Mouse (Mus musculus): ENCODE data around the gene Zbtb9. TPM values are rescaled to one million over a fixed set of nuclear protein-coding genes. Genes with fewer than 3 reads are reported as not detected.
A peak's percentile ranks its signal among the peaks of the same experiment; 100 is the strongest.

Zbtb9 gene
- polyA plus RNA-seq, 1 experiment from 2014 or later = 12.8 TPM

- Histone ChIP-seq H3K27me3 (ENCODE audit: control insufficient read depth, insufficient read depth, low read length) (no peaks in the 10 kb centered on the region), H3K9me3 (ENCODE audit: control insufficient read depth, low read length) (no peaks in the 10 kb centered on the region), H3K4me2 (replicated peaks; ENCODE audit: low read depth, low read length) (no peak overlapping the region), H3K27ac (ENCODE audit: low read depth, low read length) (peak overlapping the region; percentile 84), H3K4me1 (ENCODE audit: control insufficient read depth, insufficient read depth, low read length) (peaks cover 15% of the 10 kb centered on the region), H3K4me3 (ENCODE audit: low read length) (no peak overlapping the region), H3K36me3 (ENCODE audit: control insufficient read depth, insufficient read depth, low read length) (no peaks in the 10 kb centered on the region), H3K9ac (ENCODE audit: low read depth, low read length) (no peak overlapping the region)
- ATAC-seq (ENCODE audit: low FRiP score, low TSS enrichment) = no peak
- 76% methylated on average over 14 of the region's 14 CpGs for WGBS
Observed at GRCm38 (mm10) chr17:27047762-27048444, 74.9 kb downstream of the Zbtb9 start.

GRCm38 (mm10) chr17:27048445-27049239 lies 75.7 kb downstream of the Zbtb9 start:
- 26% methylated on average over 14 of the region's 14 CpGs for WGBS
- no peak for ATAC-seq (ENCODE audit: low FRiP score, low TSS enrichment)
- peak overlapping the region; percentile 84 for H3K27ac ChIP-seq (ENCODE audit: low read depth, low read length)

GRCm38 (mm10) chr17:27050853-27051252 lies 77.9 kb downstream of the Zbtb9 start:
- WGBS = 68% methylated on average over 5 of the region's 5 CpGs
- H3K27ac ChIP-seq (ENCODE audit: low read depth, low read length) = no peak overlapping the region
- ATAC-seq (ENCODE audit: low FRiP score, low TSS enrichment) = no peak

More at GRCm38 (mm10) chr17:27048445-27049239, 75.7 kb downstream of the Zbtb9 start:
- H3K4me2 ChIP-seq (replicated peaks; ENCODE audit: low read depth, low read length) = no peak overlapping the region
- no peaks in the 10 kb centered on the region for H3K9me3 ChIP-seq (ENCODE audit: control insufficient read depth, low read length)
- H3K36me3 ChIP-seq (ENCODE audit: control insufficient read depth, insufficient read depth, low read length) = no peaks in the 10 kb centered on the region
- H3K9ac ChIP-seq (ENCODE audit: low read depth, low read length) = no peak overlapping the region
- no peaks in the 10 kb centered on the region for H3K27me3 ChIP-seq (ENCODE audit: control insufficient read depth, insufficient read depth, low read length)
- H3K4me3 ChIP-seq (ENCODE audit: low read length) = no peak overlapping the region
- peaks cover 15% of the 10 kb centered on the region for H3K4me1 ChIP-seq (ENCODE audit: control insufficient read depth, insufficient read depth, low read length)

GRCm38 (mm10) chr17:27051514-27051913 lies 78.5 kb downstream of the Zbtb9 start:
- WGBS = 33% methylated on average over 11 of the region's 11 CpGs
- Histone ChIP-seq H3K27ac (ENCODE audit: low read depth, low read length) (no peak overlapping the region), H3K9me3 (ENCODE audit: control insufficient read depth, low read length) (no peaks in the 10 kb centered on the region), H3K27me3 (ENCODE audit: control insufficient read depth, insufficient read depth, low read length) (no peaks in the 10 kb centered on the region), H3K4me2 (replicated peaks; ENCODE audit: low read depth, low read length) (peak overlapping the region; percentile 19; the same call in 1 of the 2 replicates), H3K4me1 (ENCODE audit: control insufficient read depth, insufficient read depth, low read length) (peaks cover 15% of the 10 kb centered on the region), H3K36me3 (ENCODE audit: control insufficient read depth, insufficient read depth, low read length) (no peaks in the 10 kb centered on the region), H3K4me3 (ENCODE audit: low read length) (no peak overlapping the region), H3K9ac (ENCODE audit: low read depth, low read length) (peak overlapping the region; percentile 4; the same call in 1 of the 2 replicates)
- ATAC-seq (ENCODE audit: low FRiP score, low TSS enrichment) = peak; percentile 22; the same call in 1 of the 2 replicates

More at GRCm38 (mm10) chr17:27050853-27051252, 77.9 kb downstream of the Zbtb9 start:
- Histone ChIP-seq H3K9me3 (ENCODE audit: control insufficient read depth, low read length) (no peaks in the 10 kb centered on the region), H3K36me3 (ENCODE audit: control insufficient read depth, insufficient read depth, low read length) (no peaks in the 10 kb centered on the region), H3K4me1 (ENCODE audit: control insufficient read depth, insufficient read depth, low read length) (peaks cover 15% of the 10 kb centered on the region), H3K9ac (ENCODE audit: low read depth, low read length) (0 out of 2 replicates have a peak overlapping the region, but pooled peaks have one; percentile 28), H3K4me3 (ENCODE audit: low read length) (no peak overlapping the region), H3K4me2 (replicated peaks; ENCODE audit: low read depth, low read length) (no peak overlapping the region), H3K27me3 (ENCODE audit: control insufficient read depth, insufficient read depth, low read length) (no peaks in the 10 kb centered on the region)

- Histone ChIP-seq H3K36me3 (ENCODE audit: control insufficient read depth, insufficient read depth, low read length) (no peaks in the 10 kb centered on the region), H3K4me3 (ENCODE audit: low read length) (peak overlapping the region; percentile 55), H3K4me2 (replicated peaks; ENCODE audit: low read depth, low read length) (peak overlapping the region; percentile 88), H3K9ac (ENCODE audit: low read depth, low read length) (peak overlapping the region; percentile 76; the same call in 1 of the 2 replicates), H3K27me3 (ENCODE audit: control insufficient read depth, insufficient read depth, low read length) (no peaks in the 10 kb centered on the region; the same call in 1 of the 2 replicates), H3K27ac (ENCODE audit: low read depth, low read length) (peak overlapping the region; percentile 94), H3K4me1 (ENCODE audit: control insufficient read depth, insufficient read depth, low read length) (peaks cover 36% of the 10 kb centered on the region; the same call in 1 of the 2 replicates), H3K9me3 (ENCODE audit: control insufficient read depth, low read length) (no peaks in the 10 kb centered on the region)
- WGBS = under 1% methylated on average over 13 of the region's 13 CpGs
- peak; percentile 62 for ATAC-seq (ENCODE audit: low FRiP score, low TSS enrichment)
Observed at GRCm38 (mm10) chr17:27056170-27056569, 83.2 kb downstream of the Zbtb9 start.

- Histone ChIP-seq H3K4me2 (replicated peaks; ENCODE audit: low read depth, low read length) (peak within 1 kb of the TSS; percentile 88), H3K9me3 (ENCODE audit: control insufficient read depth, low read length) (no peaks in the 10 kb centered on the region), H3K27me3 (ENCODE audit: control insufficient read depth, insufficient read depth, low read length) (no peaks in the 10 kb centered on the region; the same call in 1 of the 2 replicates), H3K27ac (ENCODE audit: low read depth, low read length) (peak within 1 kb of the TSS; percentile 94), H3K9ac (ENCODE audit: low read depth, low read length) (peak within 1 kb of the TSS; percentile 76), H3K36me3 (ENCODE audit: control insufficient read depth, insufficient read depth, low read length) (no peaks in the 10 kb centered on the region), H3K4me1 (ENCODE audit: control insufficient read depth, insufficient read depth, low read length) (peaks cover 32% of the 10 kb centered on the region; the same call in 1 of the 2 replicates), H3K4me3 (ENCODE audit: low read length) (peak within 1 kb of the TSS; percentile 55)
- ATAC-seq (ENCODE audit: low FRiP score, low TSS enrichment) = peak; percentile 72
- WGBS = 1% methylated on average over 62 of the region's 66 CpGs
Observed at GRCm38 (mm10) chr17:27056812-27057516, 84.0 kb downstream of the Zbtb9 start, which contains the start of gene Itpr3. Gene Itpr3 (plus strand): TSS chr17:27057304.

GRCm38 (mm10) chr17:27057517-27058055 lies 84.6 kb downstream of the Zbtb9 start:
- Histone ChIP-seq H3K36me3 (ENCODE audit: control insufficient read depth, insufficient read depth, low read length) (no peaks in the 10 kb centered on the region), H3K27ac (ENCODE audit: low read depth, low read length) (peak overlapping the region; percentile 94)

More at GRCm38 (mm10) chr17:27057517-27058055, 84.6 kb downstream of the Zbtb9 start:
- Histone ChIP-seq H3K4me3 (ENCODE audit: low read length) (peak overlapping the region; percentile 55), H3K9ac (ENCODE audit: low read depth, low read length) (peak overlapping the region; percentile 76), H3K27me3 (ENCODE audit: control insufficient read depth, insufficient read depth, low read length) (no peaks in the 10 kb centered on the region; the same call in 1 of the 2 replicates), H3K9me3 (ENCODE audit: control insufficient read depth, low read length) (no peaks in the 10 kb centered on the region), H3K4me2 (replicated peaks; ENCODE audit: low read depth, low read length) (peak overlapping the region; percentile 88), H3K4me1 (ENCODE audit: control insufficient read depth, insufficient read depth, low read length) (peaks cover 32% of the 10 kb centered on the region; the same call in 1 of the 2 replicates)
- 1% methylated on average over 24 of the region's 24 CpGs for WGBS
- no peak for ATAC-seq (ENCODE audit: low FRiP score, low TSS enrichment)
